Mouse (Mus musculus) lung, adult 2 months (tissue): ENCODE data around the gene Gm42669.

Experiments
- CTCF ChIP-seq: fragments of 200-500 bp; IDR thresholded peaks from 2 replicates; pipeline ENCODE4 v1.5.1; 2011; ENCODE audit warnings: mild to moderate bottlenecking, low read length, control low read depth; ENCODE audit not compliant: insufficient read depth
- POLR2A ChIP-seq: fragments of 200-500 bp; IDR thresholded peaks from 2 replicates; pipeline ENCODE4 v1.6.1; 2011; ENCODE audit warnings: low read depth, mild to moderate bottlenecking, control low read depth, low read length, borderline replicate concordance; ENCODE audit errors: extremely low read depth

- no peak for TF ChIP-seq POLR2A
- TF ChIP-seq CTCF: no peak
These were observed 26.2 kb downstream of the Gm42669 start for GRCm38 (mm10) chr5:107533590-107533989.
